Mouse (Mus musculus) limb, embryonic 15.5 days (tissue): Measurements from ENCODE around the gene Il1rn. TPM values are rescaled to one million over a fixed set of nuclear protein-coding genes. Genes with fewer than 3 reads are reported as not detected.

Experiments
- ATAC-seq: fragments of 200-750 bp; cut with Nextera tagmentation; 2 replicates; pipeline ENCODE4 v1.8.0; 2017; ENCODE audit warnings: low read depth, moderate TSS enrichment; ENCODE audit not compliant: insufficient number of reproducible peaks, low FRiP score, low TSS enrichment
- H3K27ac ChIP-seq: fragments of 300-500 bp; sonication (generic); 2 replicates; pipeline ENCODE4 v1.5.1; 2015; ENCODE audit warnings: moderate library complexity, mild to moderate bottlenecking, inconsistent platforms
- H3K27me3 ChIP-seq: fragments of 300-500 bp; sonication (generic); 2 replicates; pipeline ENCODE4 v1.6.1; 2015; ENCODE audit warnings: inconsistent platforms
- H3K36me3 ChIP-seq: fragments of 300-500 bp; sonication (generic); 2 replicates; pipeline ENCODE4 v1.6.1; 2015; ENCODE audit warnings: inconsistent platforms
- H3K4me1 ChIP-seq: fragments of 300-500 bp; sonication (generic); 2 replicates; pipeline ENCODE4 v1.6.1; 2015; ENCODE audit warnings: inconsistent platforms
- H3K4me2 ChIP-seq: fragments of 300-500 bp; sonication (generic); 2 replicates; pipeline ENCODE4 v1.6.1; 2015; ENCODE audit warnings: mild to moderate bottlenecking, inconsistent platforms
- H3K4me3 ChIP-seq: fragments of 300-500 bp; sonication (generic); 2 replicates; pipeline ENCODE4 v1.5.1; 2015; ENCODE audit warnings: mild to moderate bottlenecking, inconsistent platforms
- H3K9ac ChIP-seq: fragments of 300-500 bp; sonication (generic); 2 replicates; pipeline ENCODE4 v1.6.1; 2015; ENCODE audit warnings: inconsistent platforms
- H3K9me3 ChIP-seq: fragments of 300-500 bp; sonication (generic); 2 replicates; pipeline ENCODE4 v1.6.1; 2016; ENCODE audit warnings: inconsistent platforms
- WGBS: fragments of 180-500 bp; shearing (Covaris S2); methylation state at CpG from one replicate; pipeline ENCODE4 v1.1.7; 2015; 5-methylcytosine and 5-hydroxymethylcytosine counted together
- polyA plus RNA-seq: library from polyadenylated mRNA; unstranded; fragments of >200 nt; fragmentation: Nextera tagmentation; extraction: Ambion mirVana; gene quantifications from 2 replicates; pipeline ENCODE4 v1.2.1, GENCODE M21; 2015

Il1rn gene
- polyA plus RNA-seq, 1 experiment from 2014 or later = 16.3 TPM

GRCm38 (mm10) chr2:24351159-24351558 lies 14.5 kb downstream of the Il1rn start:
- no peak overlapping the region for H3K9ac ChIP-seq
- no peaks in the 10 kb centered on the region for H3K9me3 ChIP-seq
- H3K4me1 ChIP-seq = no peaks in the 10 kb centered on the region
- WGBS = 85% methylated on average over 2 of the region's 2 CpGs
- no peak overlapping the region for H3K4me2 ChIP-seq
- no peaks in the 10 kb centered on the region for H3K36me3 ChIP-seq
- ATAC-seq = no peak
- no peak overlapping the region for H3K27ac ChIP-seq
- no peak overlapping the region for H3K4me3 ChIP-seq
- no peaks in the 10 kb centered on the region for H3K27me3 ChIP-seq

- no peaks in the 10 kb centered on the region for H3K9me3 ChIP-seq
- no peaks in the 10 kb centered on the region for H3K36me3 ChIP-seq
- no peaks in the 10 kb centered on the region for H3K4me1 ChIP-seq
- no peaks in the 10 kb centered on the region for H3K27me3 ChIP-seq
- no peak overlapping the region for H3K9ac ChIP-seq
- H3K27ac ChIP-seq = no peak overlapping the region
- ATAC-seq = no peak
- no peak overlapping the region for H3K4me3 ChIP-seq
- 88% methylated on average over 2 of the region's 2 CpGs for WGBS
- no peak overlapping the region for H3K4me2 ChIP-seq
Measured at GRCm38 (mm10) chr2:24353042-24353441, 16.4 kb downstream of the Il1rn start.

- H3K27ac ChIP-seq = no peak overlapping the region
- ATAC-seq = no peak
- H3K4me3 ChIP-seq = no peak overlapping the region
- H3K36me3 ChIP-seq = no peaks in the 10 kb centered on the region
- H3K9ac ChIP-seq = no peak overlapping the region
- WGBS = 11% methylated on average over 1 of the region's 1 CpGs
- H3K9me3 ChIP-seq = no peaks in the 10 kb centered on the region
- no peak overlapping the region for H3K4me2 ChIP-seq
- no peaks in the 10 kb centered on the region for H3K27me3 ChIP-seq
- no peaks in the 10 kb centered on the region for H3K4me1 ChIP-seq
Measured at GRCm38 (mm10) chr2:24357642-24358041, 21.0 kb downstream of the Il1rn start.

- WGBS = 79% methylated on average over 1 of the region's 1 CpGs
- Histone ChIP-seq H3K4me1 (no peaks in the 10 kb centered on the region), H3K36me3 (no peaks in the 10 kb centered on the region), H3K4me2 (no peak overlapping the region), H3K27me3 (no peaks in the 10 kb centered on the region), H3K4me3 (no peak overlapping the region), H3K27ac (no peak overlapping the region), H3K9ac (no peak overlapping the region), H3K9me3 (no peaks in the 10 kb centered on the region)
- no peak for ATAC-seq
Measured at GRCm38 (mm10) chr2:24359347-24359746, 22.7 kb downstream of the Il1rn start.

GRCm38 (mm10) chr2:24363818-24364217 lies 27.2 kb downstream of the Il1rn start:
- Histone ChIP-seq H3K4me1 (peaks cover 9% of the 10 kb centered on the region), H3K27ac (no peak overlapping the region), H3K36me3 (no peaks in the 10 kb centered on the region), H3K27me3 (0 out of 2 replicates have a peak, but pooled peaks cover 3% of the 10 kb centered on the region), H3K4me3 (no peak overlapping the region), H3K4me2 (no peak overlapping the region), H3K9ac (no peak overlapping the region), H3K9me3 (no peaks in the 10 kb centered on the region)
- WGBS = 77% methylated on average over 3 of the region's 3 CpGs
- ATAC-seq = no peak

- H3K9ac ChIP-seq = no peak overlapping the region
- no peaks in the 10 kb centered on the region for H3K36me3 ChIP-seq
- H3K27me3 ChIP-seq = 0 out of 2 replicates have a peak, but pooled peaks cover 3% of the 10 kb centered on the region
- no peak overlapping the region for H3K27ac ChIP-seq
- peaks cover 9% of the 10 kb centered on the region for H3K4me1 ChIP-seq
- ATAC-seq = no peak
- H3K4me2 ChIP-seq = no peak overlapping the region
- 68% methylated on average over 12 of the region's 12 CpGs for WGBS
- no peak overlapping the region for H3K4me3 ChIP-seq
- no peaks in the 10 kb centered on the region for H3K9me3 ChIP-seq
Measured at GRCm38 (mm10) chr2:24366214-24366975, 29.7 kb downstream of the Il1rn start.

GRCm38 (mm10) chr2:24367030-24367894 lies 30.6 kb downstream of the Il1rn start, which contains the start of gene Psd4:
TSS of gene Psd4 (plus strand) at chr2:24367580.
- ATAC-seq = peak; percentile 76
- H3K9me3 ChIP-seq = no peaks in the 10 kb centered on the region
- peaks cover 9% of the 10 kb centered on the region for H3K4me1 ChIP-seq
- H3K4me3 ChIP-seq = peak within 1 kb of the TSS; percentile 44
- 4% methylated on average over 47 of the region's 47 CpGs for WGBS
- H3K4me2 ChIP-seq = peak within 1 kb of the TSS; percentile 75
- H3K36me3 ChIP-seq = no peaks in the 10 kb centered on the region
- H3K27ac ChIP-seq = no peak within 1 kb of the TSS; the same call in 1 of the 2 replicates
- 0 out of 2 replicates have a peak, but pooled peaks cover 3% of the 10 kb centered on the region for H3K27me3 ChIP-seq
- no peak within 1 kb of the TSS for H3K9ac ChIP-seq

- Histone ChIP-seq H3K9ac (no peak overlapping the region), H3K4me2 (peak overlapping the region; percentile 75), H3K27ac (no peak overlapping the region; the same call in 1 of the 2 replicates), H3K4me1 (peaks cover 9% of the 10 kb centered on the region), H3K4me3 (peak overlapping the region; percentile 44), H3K9me3 (no peaks in the 10 kb centered on the region), H3K36me3 (no peaks in the 10 kb centered on the region), H3K27me3 (0 out of 2 replicates have a peak, but pooled peaks cover 3% of the 10 kb centered on the region)
- ATAC-seq = no peak
- 63% methylated on average over 4 of the region's 4 CpGs for WGBS
Measured at GRCm38 (mm10) chr2:24367895-24368261, 31.2 kb downstream of the Il1rn start.

GRCm38 (mm10) chr2:24378747-24379450 lies 42.2 kb downstream of the Il1rn start:
- WGBS = 69% methylated on average over 5 of the region's 5 CpGs

GRCm38 (mm10) chr2:24382456-24383230 lies 46.0 kb downstream of the Il1rn start:
- H3K4me1 ChIP-seq = peaks cover 8% of the 10 kb centered on the region; the same call in 1 of the 2 replicates
- WGBS = 74% methylated on average over 9 of the region's 9 CpGs
- no peak overlapping the region for H3K4me2 ChIP-seq
- H3K36me3 ChIP-seq = no peaks in the 10 kb centered on the region
- H3K27ac ChIP-seq = no peak overlapping the region
- no peaks in the 10 kb centered on the region for H3K9me3 ChIP-seq
- ATAC-seq = no peak
- H3K27me3 ChIP-seq = no peaks in the 10 kb centered on the region
- no peak overlapping the region for H3K9ac ChIP-seq
- no peak overlapping the region for H3K4me3 ChIP-seq

More at GRCm38 (mm10) chr2:24378747-24379450, 42.2 kb downstream of the Il1rn start:
- Histone ChIP-seq H3K27ac (no peak overlapping the region), H3K27me3 (no peaks in the 10 kb centered on the region), H3K36me3 (no peaks in the 10 kb centered on the region), H3K9ac (no peak overlapping the region), H3K4me2 (no peak overlapping the region), H3K4me3 (no peak overlapping the region), H3K4me1 (no peaks in the 10 kb centered on the region), H3K9me3 (no peaks in the 10 kb centered on the region)
- no peak for ATAC-seq

- Histone ChIP-seq H3K4me2 (no peak overlapping the region), H3K4me3 (no peak overlapping the region), H3K9me3 (no peaks in the 10 kb centered on the region), H3K9ac (no peak overlapping the region), H3K4me1 (peaks cover 8% of the 10 kb centered on the region; the same call in 1 of the 2 replicates), H3K27me3 (no peaks in the 10 kb centered on the region), H3K27ac (no peak overlapping the region), H3K36me3 (no peaks in the 10 kb centered on the region)
- no peak for ATAC-seq
- 69% methylated on average over 3 of the region's 3 CpGs for WGBS
Measured at GRCm38 (mm10) chr2:24383636-24384035, 47.0 kb downstream of the Il1rn start.
